Mouse (Mus musculus): ENCODE data around the gene Il18r1. TPM values are rescaled to one million over a fixed set of nuclear protein-coding genes. Genes with fewer than 3 reads are reported as not detected.

Gene Il18r1
- polyA plus RNA-seq, 1 experiment from 2014 or later, result 0.62 TPM

- H3K9me3 ChIP-seq (ENCODE audit: low read length), result no peaks in the 10 kb centered on the region
- H3K36me3 ChIP-seq (replicated peaks; ENCODE audit: insufficient read depth, low read length), result no peaks in the 10 kb centered on the region
- ATAC-seq, result 0 out of 2 replicates have a peak, but pooled peaks have one; percentile 23
- no peak for TF ChIP-seq CTCF (IDR thresholded peaks at IDR 0.05; ENCODE audit: low read depth)
- TF ChIP-seq EP300 (IDR thresholded peaks at IDR 0.05; ENCODE audit: low read depth), result no peak
- H3K27me3 ChIP-seq (ENCODE audit: insufficient read depth, low read length), result no peaks in the 10 kb centered on the region
- WGBS (ENCODE audit: insufficient replicate concordance), result 35% methylated on average over 11 of the region's 11 CpGs
- no peak for DNase-seq
- peak overlapping the region; percentile 78 for H3K27ac ChIP-seq (ENCODE audit: low read depth)
- H3K4me2 ChIP-seq (ENCODE audit: low read depth, low read length), result peak overlapping the region; percentile 35
- no peak overlapping the region for H3K4me3 ChIP-seq (ENCODE audit: low read depth, low read length)
- peaks cover 4% of the 10 kb centered on the region; the same call in 1 of the 2 replicates for H3K4me1 ChIP-seq (ENCODE audit: insufficient read depth)
- H3K9ac ChIP-seq (replicated peaks), result no peak overlapping the region
Measured at GRCm38 (mm10) chr1:40501546-40502398, 36.4 kb downstream of the Il18r1 start.

GRCm38 (mm10) chr1:40504548-40504947, 39.2 kb downstream of the Il18r1 start:
- Histone ChIP-seq H3K4me1 (ENCODE audit: insufficient read depth) (peaks cover 4% of the 10 kb centered on the region; the same call in 1 of the 2 replicates), H3K27me3 (ENCODE audit: insufficient read depth, low read length) (no peaks in the 10 kb centered on the region), H3K9ac (replicated peaks) (no peak overlapping the region), H3K9me3 (ENCODE audit: low read length) (no peaks in the 10 kb centered on the region), H3K36me3 (replicated peaks; ENCODE audit: insufficient read depth, low read length) (no peaks in the 10 kb centered on the region), H3K4me2 (ENCODE audit: low read depth, low read length) (no peak overlapping the region), H3K4me3 (ENCODE audit: low read depth, low read length) (no peak overlapping the region), H3K27ac (ENCODE audit: low read depth) (no peak overlapping the region)
- TF ChIP-seq EP300 (IDR thresholded peaks at IDR 0.05; ENCODE audit: low read depth), result no peak
- ATAC-seq (no peak), DNase-seq (no peak)
- 38% methylated on average over 5 of the region's 5 CpGs for WGBS (ENCODE audit: insufficient replicate concordance)

- DNase-seq (no peak), ATAC-seq (no peak)
- no peaks in the 10 kb centered on the region for H3K27me3 ChIP-seq (ENCODE audit: insufficient read depth, low read length)
- no peaks in the 10 kb centered on the region for H3K4me1 ChIP-seq (ENCODE audit: insufficient read depth)
- WGBS (ENCODE audit: insufficient replicate concordance), result 25% methylated on average over 9 of the region's 9 CpGs
- no peaks in the 10 kb centered on the region for H3K9me3 ChIP-seq (ENCODE audit: low read length)
- peak within 1 kb of the TSS; percentile 57 for H3K27ac ChIP-seq (ENCODE audit: low read depth)
- TF ChIP-seq EP300 (IDR thresholded peaks at IDR 0.05; ENCODE audit: low read depth) (peak; percentile 44; the same call in 1 of the 2 replicates), CTCF (IDR thresholded peaks at IDR 0.05; ENCODE audit: low read depth) (no peak)
- peak within 1 kb of the TSS; percentile 28 for H3K4me3 ChIP-seq (ENCODE audit: low read depth, low read length)
- H3K9ac ChIP-seq (replicated peaks), result no peak within 1 kb of the TSS
- no peaks in the 10 kb centered on the region for H3K36me3 ChIP-seq (replicated peaks; ENCODE audit: insufficient read depth, low read length)
- peak within 1 kb of the TSS; percentile 49; the same call in 1 of the 2 replicates for H3K4me2 ChIP-seq (ENCODE audit: low read depth, low read length)
Measured at GRCm38 (mm10) chr1:40514851-40515585, 49.7 kb downstream of the Il18r1 start, which contains the start of gene Il18rap. TSS of gene Il18rap (plus strand) at chr1:40515362.

GRCm38 (mm10) chr1:40516364-40516763, 51.0 kb downstream of the Il18r1 start:
- no peaks in the 10 kb centered on the region for H3K27me3 ChIP-seq (ENCODE audit: insufficient read depth, low read length)
- 0 out of 2 replicates have a peak overlapping the region, but pooled peaks have one; percentile 1 for H3K4me2 ChIP-seq (ENCODE audit: low read depth, low read length)
- H3K4me3 ChIP-seq (ENCODE audit: low read depth, low read length), result peak overlapping the region; percentile 28
- TF ChIP-seq CTCF (IDR thresholded peaks at IDR 0.05; ENCODE audit: low read depth) (no peak), EP300 (IDR thresholded peaks at IDR 0.05; ENCODE audit: low read depth) (no peak)
- H3K36me3 ChIP-seq (replicated peaks; ENCODE audit: insufficient read depth, low read length), result no peaks in the 10 kb centered on the region
- peak overlapping the region; percentile 57; the same call in 1 of the 2 replicates for H3K27ac ChIP-seq (ENCODE audit: low read depth)
- H3K9ac ChIP-seq (replicated peaks), result no peak overlapping the region
- no peaks in the 10 kb centered on the region for H3K4me1 ChIP-seq (ENCODE audit: insufficient read depth)
- ATAC-seq (no peak), DNase-seq (peak; percentile 20)
- H3K9me3 ChIP-seq (ENCODE audit: low read length), result no peaks in the 10 kb centered on the region
- 63% methylated on average over 6 of the region's 6 CpGs for WGBS (ENCODE audit: insufficient replicate concordance)

GRCm38 (mm10) chr1:40522918-40523317, 57.6 kb downstream of the Il18r1 start:
- no peaks in the 10 kb centered on the region for H3K4me1 ChIP-seq (ENCODE audit: insufficient read depth)
- ATAC-seq, result no peak
- no peaks in the 10 kb centered on the region for H3K9me3 ChIP-seq (ENCODE audit: low read length)
- no peaks in the 10 kb centered on the region for H3K36me3 ChIP-seq (replicated peaks; ENCODE audit: insufficient read depth, low read length)
- H3K27me3 ChIP-seq (ENCODE audit: insufficient read depth, low read length), result no peaks in the 10 kb centered on the region
- H3K27ac ChIP-seq (ENCODE audit: low read depth), result no peak overlapping the region
- no peak overlapping the region for H3K4me3 ChIP-seq (ENCODE audit: low read depth, low read length)
- DNase-seq, result no peak
- H3K4me2 ChIP-seq (ENCODE audit: low read depth, low read length), result no peak overlapping the region
- TF ChIP-seq EP300 (IDR thresholded peaks at IDR 0.05; ENCODE audit: low read depth) (no peak), CTCF (IDR thresholded peaks at IDR 0.05; ENCODE audit: low read depth) (no peak)
- 74% methylated on average over 7 of the region's 7 CpGs for WGBS (ENCODE audit: insufficient replicate concordance)
- H3K9ac ChIP-seq (replicated peaks), result no peak overlapping the region
